Mouse (Mus musculus) spleen, embryonic (tissue): ENCODE data around the gene Kank2.

ENCODE experiments used
- CTCF ChIA-PET: fragments of 350-600 bp; sonication (Branson Sonifier 250); formaldehyde crosslinking; loops from one replicate; lab custom pipeline; 2022; lab: Charles Lee

Kank2 gene

DNA sequence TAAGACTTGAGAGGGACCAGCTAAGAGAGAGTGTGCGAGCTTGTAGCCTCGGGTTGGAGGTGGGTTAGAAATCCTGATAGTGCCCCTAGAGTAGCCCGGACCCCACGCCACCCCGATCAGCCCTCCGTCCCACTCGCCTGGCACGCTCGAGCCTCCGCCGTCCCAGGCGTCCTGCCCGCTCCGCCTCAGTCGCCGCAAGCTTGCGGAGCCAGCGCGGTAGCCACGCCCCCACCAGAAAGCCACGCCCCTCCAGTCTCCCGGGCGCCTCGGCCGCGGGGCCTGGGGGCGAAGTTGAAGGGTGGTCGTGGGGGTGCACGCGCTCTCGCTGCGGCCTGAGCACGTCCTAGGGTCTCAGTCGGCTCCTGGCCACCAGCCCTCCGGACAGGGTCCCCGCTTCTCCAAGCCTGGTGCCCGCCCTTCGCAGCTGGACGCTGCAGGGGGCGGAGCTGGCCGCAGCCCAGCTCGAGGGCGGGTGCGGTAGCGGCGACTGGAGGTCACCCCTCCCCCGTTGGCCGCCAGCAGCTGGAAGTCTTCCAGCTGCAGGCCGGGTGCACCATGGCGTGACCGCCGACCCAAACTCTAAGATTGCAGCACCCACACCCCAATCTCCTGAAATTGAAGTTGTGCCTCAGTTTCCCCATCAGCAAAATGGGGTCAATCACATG, at the start of gene Kank2:
TSS of gene Kank2 (minus strand) at position 400 of the 665 bp plus-strand sequence.
- CTCF ChIA-PET, result no interaction called here

DNA sequence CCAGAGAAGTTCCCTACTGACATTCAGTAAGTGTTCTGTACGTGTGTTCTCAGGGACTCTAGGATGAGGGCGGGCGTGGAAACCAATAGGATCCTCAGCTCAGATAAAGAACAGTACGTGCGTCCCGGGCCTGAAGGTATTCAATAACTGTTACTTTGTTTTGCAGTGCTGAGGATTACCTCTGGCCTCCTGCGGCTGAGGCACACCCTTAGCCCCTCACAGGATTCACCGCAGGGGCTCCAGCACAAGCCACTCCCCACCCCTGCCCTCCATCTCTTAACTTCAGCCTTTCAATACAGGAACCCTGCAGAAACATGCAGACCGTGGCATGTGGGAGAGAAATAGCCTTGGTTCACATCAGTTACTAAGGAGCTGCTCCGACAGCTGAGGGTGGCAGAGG, 49.4 kb upstream of the Kank2 start:
- CTCF ChIA-PET, result no interaction called here

DNA sequence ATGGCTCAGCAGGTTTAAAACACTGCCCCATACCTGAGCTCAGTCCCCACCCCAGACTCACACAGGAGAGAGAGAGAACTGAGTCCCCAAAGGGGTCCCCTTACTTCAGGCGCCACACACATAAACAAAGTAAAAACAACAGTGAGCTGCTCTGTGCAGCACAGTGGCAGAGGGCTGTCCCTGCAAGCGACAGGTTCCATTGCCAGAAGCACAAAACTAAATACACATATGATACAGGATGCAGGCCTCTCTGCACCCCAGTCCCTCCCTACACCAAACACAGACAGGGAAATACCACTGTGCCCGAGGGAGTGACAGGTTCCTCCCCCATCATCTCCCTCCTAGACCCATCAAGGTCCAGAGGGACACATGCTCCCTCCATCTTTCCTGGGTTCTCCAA, 48.9 kb upstream of the Kank2 start:
- CTCF ChIA-PET, result no interaction called here

DNA sequence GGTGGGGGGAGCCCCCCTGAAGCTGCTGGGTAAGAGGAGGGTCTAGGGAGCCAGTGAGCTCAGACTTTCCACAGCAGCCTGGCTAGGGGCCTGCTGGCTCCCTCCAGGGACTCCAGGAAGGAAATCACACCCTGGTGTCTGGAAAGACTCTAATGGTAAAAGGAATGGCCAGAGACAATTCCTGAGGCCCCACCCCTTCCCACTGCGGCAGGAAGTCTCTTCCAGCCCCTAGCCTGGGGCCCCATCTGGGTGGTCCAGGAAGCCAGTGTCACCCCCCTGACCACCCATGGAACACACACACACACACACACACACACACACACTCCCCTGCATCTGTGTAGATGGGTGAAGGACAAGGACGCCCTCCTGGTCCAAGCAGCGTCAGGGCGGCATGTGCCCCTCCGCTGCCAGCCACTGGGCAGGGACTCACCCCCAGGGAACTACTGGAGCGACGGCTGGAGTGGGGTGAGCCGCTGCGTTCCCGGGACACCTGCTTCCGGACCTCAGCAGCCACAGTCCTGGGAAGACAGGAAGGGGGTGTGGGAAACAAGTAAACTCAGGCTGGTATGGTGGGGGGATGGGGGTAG, 48.3 kb upstream of the Kank2 start:
- CTCF ChIA-PET, result no interaction called here

DNA sequence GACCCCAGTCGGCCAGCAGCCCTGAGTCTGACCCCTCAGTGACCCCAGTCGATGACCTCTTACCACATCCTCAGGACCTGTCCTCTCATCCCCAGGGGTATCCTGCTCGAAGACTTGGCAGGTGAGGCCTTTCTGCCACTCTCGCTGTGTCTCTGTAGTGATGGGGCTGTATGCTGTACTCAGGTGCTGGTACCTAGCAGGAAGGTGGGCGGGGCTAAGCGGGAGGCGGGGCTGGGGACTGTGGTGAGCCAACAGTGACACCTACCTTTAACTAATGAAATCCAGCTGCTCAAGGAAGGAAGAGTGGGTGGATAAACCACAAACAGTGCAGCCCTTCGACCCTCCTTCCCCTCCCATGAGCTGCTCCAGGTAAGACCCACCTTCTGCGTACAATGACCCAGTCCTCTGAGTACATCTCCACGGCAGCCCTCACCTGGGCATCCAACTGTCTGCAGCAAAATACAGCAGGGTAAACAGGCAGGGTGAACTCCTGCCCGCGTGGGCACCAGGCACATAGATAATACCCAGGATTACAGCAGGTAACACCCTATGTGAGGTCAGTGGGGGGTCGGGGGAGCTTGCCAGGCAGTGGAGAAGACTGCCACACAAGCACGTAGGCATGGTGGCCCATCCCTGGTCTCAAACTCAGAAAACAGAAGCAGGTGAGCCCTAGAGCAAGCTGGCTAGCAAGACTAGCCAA, 47.0 kb upstream of the Kank2 start:
- CTCF ChIA-PET, result no interaction called here

DNA sequence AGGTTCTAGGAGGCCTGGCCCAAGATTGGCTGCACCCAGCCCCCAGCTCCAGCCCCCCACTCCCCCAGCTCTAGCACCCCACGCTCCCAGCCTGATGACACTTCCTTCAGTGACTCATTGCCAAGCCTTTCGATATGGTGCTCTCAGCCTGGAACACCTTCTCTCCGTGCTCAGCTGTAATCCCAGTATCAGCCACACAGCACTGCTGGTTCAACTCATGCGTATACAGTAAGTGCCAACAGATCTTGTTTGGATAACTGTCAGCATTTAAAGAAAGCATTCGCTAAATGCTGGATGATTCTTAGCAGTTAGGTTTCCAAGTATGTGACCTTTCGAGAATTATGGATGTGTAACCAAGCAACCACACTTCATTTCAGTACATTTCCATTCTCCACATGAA, 44.5 kb upstream of the Kank2 start:
- CTCF ChIA-PET, result no interaction called here

DNA sequence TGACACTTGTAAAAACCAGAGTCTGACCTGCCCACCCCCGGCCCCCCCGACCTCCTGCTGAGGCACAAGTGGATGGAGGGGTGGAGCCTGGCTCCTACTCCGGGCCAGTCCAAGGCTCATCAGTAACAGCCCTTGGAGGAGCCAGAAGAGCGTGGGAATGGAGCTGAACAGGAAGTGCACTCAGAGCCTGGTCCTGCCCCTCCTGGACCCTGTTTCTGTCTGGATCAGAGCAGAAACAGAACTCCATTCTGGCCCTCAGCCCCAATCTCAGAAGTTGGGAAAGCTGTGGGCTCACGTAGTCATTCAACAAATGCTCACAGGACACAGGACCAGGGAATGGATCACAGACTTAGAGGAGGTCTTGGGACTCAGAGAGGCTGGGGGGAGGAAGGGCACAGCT, 43.8 kb upstream of the Kank2 start:
- CTCF ChIA-PET, result no interaction called here

DNA sequence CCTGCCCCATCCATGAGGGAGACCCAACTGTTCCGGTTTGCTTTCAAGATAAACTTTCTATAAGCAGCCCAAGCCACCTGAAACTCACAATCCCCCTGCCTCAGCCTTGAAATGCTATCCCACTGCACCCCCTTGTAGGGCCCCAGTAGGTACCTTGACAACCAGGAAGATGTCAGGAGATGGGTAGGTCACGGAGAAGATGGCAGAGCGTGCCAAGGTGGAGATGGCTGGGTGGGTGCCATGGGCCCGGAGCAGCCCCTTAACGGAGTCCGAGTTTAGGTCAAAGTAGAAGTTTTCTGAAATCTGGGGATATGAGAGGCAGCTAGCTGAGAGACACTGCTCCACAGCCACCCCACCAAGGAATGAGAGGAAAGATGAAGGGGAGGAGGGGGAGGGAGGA, 42.8 kb upstream of the Kank2 start:
- CTCF ChIA-PET, result interaction anchor here (0.5 kb wide), 1 partner anchor 827 kb away, joined by 6 read pairs; no protein-coding TSS in a partner anchor

DNA sequence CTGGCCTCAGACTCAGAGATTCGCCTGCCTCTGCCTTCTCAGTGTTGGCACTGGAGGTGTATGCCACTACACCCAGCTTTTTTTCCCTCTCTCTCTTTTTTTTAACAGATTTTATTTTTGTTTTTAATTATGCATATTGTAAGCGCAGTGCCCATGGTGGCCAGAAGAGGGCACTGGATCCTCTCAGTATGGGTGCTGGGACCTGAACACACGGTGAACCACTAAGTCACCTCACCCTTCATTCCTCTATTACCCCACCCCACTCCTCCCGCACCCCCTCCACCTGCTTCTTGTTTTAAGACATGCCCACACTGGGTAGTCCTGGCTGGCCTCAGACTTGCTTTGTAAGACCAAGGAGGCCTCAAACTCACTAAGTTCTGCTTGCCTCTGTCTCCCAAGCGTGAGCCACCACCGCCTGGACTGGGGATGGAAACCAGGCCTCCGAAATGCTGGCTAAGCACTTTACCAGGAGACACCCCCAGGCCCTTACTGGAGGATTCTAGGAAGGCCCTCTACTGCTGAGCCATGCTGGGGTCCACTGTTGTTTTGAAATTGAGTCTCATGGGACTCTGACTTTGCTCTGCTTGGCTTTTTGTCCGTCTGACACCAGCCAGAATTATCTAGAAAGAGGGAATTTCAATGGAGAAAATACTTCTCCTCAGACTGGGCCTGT, 41.7 kb upstream of the Kank2 start:
- CTCF ChIA-PET, result no interaction called here

DNA sequence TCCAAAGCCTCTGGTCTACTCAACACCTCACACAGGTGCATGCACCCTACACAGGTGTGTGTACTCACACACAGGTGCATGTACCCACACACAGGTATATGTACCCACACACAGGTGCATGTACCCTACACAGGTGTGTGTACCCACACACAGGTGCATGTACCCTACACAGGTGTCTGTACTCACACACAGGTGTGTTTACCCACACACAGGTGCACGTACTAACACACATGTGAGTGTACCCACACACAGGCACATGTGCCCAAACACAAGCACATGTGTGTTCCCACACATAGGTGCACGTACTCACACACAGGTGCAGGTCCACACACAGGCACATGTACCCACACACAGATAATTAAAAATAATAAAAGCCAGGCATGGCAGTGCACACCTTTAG, 39.1 kb upstream of the Kank2 start:
- CTCF ChIA-PET, result no interaction called here

DNA sequence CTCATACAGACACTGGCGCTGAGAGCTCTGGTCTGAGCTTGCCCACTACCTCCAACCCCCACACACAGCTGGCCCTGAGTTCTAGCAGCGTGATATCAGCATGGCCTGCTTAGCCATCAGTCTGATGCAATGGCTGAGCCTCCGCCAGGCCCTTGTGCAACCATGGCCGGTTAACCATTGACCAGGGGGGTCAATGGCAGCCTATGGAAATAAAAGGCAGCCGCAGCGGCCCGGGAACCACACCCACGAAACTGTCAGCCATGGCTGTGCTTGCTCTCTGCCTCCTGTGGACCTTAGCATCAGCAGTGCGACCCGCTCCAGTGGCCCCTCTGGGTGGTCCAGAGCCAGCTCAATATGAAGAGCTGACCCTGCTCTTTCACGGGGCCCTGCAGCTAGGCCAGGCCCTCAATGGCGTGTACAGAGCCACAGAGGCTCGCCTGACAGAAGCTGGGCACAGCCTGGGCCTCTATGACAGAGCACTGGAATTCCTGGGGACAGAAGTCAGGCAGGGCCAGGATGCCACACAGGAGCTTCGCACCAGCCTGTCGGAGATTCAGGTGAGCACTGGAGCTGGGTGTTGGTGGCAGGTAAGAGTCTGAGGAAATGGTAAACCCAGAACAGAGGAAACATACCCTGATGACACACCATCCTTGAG, 36.8 kb upstream of the Kank2 start, which contains the start of gene Angptl8:
TSS of gene Angptl8 (plus strand) at position 253 of the 655 bp plus-strand sequence.
- CTCF ChIA-PET, result no interaction called here

DNA sequence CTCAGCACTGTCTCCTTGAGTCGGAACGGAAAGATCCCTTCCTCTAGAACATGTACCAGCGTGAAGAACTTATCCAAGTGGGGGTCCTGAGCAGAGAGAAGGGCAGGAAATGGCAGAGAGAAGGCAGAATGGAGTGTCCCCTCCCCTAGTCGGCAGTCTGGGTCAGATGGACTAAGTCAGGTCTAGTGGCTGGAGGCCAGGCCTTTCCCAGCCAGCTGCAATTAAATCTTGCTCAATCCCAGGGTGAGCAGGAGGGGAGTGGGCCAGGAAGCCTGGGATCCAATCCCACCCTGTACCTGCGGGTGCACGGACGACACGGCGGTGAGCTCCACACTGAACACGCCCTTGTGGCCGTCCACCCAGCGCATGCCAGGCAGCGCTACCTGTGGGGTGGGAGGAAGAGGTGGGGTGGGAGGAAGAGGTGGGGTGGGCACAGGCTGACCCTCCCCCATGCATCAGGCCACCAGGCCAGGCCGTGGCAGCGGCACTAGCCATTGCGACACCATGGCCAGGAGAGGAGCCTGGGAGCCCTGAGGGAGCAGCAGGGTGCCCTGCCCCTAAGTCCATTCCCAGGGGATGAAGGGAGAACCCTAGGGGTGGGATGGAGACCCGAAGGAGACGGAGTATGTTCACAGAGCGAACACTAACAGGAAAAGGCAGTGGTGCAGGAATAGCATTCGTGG, 33.2 kb upstream of the Kank2 start:
- CTCF ChIA-PET, result no interaction called here

DNA sequence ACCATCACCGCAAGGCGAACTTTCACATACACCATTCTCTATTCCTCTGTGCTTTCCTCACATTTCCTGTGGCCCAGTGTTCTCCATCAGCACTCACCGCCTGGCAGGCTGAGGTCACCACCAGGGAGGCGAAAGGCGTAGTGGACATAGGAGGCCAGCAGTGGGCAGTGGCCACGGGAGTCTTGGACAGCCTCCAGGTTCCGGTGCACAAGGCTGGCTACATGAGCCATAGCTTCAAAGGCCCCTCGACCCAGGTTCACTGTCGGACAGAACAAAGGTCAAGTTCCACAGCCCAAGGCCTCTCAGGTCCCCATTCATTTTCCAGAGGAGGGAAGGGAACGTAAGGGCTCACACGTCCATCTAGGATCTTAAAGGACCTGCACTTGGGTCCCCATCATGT, 32.4 kb upstream of the Kank2 start:
- CTCF ChIA-PET, result no interaction called here

DNA sequence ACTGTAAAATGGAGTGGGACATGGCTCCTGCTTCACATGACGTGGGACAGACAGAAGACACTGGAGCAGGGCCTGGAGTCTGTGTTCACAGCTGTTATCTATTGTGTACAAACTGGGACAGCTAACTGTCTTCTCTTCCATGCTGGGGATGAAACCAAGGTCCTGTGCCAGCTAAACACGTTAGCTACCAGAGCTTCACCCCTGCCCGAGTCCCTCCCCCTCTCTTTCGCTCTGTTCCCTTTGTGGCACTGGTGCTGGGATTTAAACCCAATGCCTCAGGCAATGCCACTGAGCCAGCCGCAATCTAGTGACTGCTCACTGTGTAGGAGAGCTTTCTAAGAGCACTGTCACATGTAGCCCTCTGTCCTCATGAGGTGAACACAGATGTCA, 31.9 kb upstream of the Kank2 start:
- CTCF ChIA-PET, result no interaction called here

DNA sequence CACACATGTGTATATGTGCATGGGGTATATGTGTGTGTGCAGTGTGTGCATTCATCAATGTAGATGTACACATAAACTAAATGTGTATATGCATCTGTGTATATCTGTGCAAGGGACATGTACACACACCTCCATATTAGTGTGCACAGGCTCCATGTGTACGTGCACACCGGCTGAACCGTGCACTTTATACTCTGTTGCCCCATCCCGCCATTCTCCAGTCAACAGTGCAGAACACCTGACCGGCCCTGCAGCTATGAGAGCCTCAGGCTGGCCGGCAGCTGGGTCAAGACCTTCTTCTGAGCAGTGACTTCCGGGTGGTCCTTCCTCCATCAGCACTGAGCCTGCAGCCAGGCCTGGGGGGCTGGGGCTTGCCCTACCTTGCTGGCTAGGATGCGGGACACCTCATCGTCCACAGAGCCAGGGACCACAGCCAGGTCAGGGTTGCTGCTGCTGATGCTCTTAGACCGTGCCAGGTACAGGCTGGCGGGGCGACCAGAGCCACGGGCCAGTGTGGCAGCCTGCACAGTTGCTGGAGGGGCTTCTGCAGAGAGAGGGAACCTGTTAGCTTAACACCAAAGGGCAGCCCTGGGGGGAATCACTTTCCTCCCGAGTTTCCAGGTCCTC, 31.4 kb upstream of the Kank2 start:
- CTCF ChIA-PET, result no interaction called here

DNA sequence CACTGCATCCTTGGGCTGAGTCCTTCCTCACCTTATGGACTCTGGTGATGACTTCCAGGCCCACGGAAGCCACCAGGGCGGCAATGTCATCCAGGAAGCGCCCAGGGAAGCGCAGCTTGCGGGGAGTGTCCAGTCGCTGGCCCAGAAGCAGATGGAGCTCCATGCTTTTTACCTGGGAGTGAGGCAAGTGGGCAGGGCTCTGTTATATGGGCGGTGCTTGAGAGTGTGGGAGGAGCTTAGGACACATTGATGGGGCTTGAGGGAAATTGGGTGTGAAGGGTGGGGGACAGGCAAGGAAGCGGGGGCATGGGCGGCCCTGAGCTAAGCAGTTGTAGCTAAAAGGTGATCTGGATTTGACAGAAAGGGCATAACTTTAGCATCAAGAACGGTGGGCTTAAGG, 25.8 kb upstream of the Kank2 start:
- CTCF ChIA-PET, result no interaction called here

DNA sequence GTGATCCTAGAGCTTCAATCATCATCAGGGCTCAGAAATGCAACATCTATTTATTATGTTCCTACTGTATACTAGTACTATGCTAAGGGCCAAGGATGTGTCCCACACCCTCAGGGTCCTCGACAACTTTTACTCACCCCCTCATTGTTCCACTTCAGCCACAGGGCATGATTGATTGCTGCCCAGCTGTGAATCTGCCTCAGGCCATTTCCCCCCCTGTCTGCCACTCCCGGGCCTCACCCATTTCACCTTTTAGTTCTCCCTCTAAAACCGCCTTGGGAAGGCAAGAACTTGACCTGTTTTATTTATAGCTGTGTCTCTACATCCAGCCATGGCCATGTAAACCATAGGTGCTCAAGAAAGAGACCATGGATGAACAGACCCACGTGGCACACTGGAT, 25.4 kb upstream of the Kank2 start:
- CTCF ChIA-PET, result no interaction called here

DNA sequence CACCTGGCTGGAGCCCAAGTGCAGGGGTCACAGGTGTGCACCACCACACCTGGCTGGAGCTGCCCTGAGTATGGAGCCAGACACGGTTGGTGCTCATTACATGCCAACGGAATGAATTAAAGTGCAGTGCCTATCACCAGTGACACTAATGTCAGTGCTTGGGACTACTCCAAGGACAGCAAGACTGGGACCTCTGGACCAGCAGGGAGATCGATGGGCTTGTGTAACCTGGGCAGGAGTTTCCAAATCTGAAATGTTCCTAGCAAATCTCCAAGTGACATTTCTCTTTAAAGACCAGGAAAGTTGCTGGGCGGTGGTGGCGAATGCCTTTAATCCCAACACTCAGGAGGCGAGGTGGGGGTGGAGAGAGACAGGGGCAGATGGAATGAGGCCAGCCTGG, 24.1 kb upstream of the Kank2 start:
- CTCF ChIA-PET, result interaction anchor here (0.7 kb wide), 1 partner anchor 11 kb away, joined by 4 read pairs; no protein-coding TSS in a partner anchor

DNA sequence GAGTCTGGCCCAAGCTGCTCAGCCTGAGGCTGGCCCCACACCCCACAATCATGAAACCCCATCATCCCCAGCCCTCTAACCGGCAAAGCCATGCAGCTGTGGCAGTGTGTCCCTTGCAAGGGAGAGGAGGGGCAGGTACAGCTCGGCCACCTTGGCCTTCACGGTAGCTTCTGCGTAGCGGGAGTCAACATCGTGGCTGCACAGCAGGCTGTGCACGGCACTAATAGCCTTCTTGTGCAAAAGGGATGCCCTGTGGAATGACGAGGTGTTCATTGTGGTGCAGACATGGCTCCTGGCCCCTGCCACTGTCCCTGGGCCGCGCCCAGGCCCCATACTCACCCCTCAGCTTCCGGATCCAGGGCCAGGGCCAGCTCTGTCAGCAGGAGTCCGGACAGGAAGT, 21.6 kb upstream of the Kank2 start:
- CTCF ChIA-PET, result no interaction called here

DNA sequence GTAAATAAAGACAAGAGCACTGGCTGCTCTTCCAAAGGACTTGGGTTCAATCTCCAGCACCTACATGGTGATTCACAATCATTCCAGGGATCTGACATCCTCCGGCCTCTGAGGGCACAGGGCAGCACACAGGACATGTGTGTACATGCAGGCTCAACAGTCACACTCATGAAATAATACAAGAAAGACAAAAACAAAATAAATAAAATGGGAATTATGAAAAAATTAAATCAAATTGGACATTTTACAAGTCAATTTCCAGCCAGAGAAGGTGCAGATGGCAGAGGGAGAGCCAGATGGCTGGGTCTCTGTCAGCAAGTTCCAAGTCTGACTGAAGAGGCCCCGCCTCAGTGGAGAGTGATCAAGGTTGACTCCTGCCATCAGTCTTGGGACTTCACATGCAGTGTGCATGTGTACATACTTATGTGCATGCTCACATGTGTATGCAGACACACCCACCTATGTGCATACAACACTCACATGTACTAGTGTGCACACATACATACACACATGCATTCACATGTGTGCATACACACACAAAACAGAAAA, 20.7 kb upstream of the Kank2 start:
- CTCF ChIA-PET, result no interaction called here

DNA sequence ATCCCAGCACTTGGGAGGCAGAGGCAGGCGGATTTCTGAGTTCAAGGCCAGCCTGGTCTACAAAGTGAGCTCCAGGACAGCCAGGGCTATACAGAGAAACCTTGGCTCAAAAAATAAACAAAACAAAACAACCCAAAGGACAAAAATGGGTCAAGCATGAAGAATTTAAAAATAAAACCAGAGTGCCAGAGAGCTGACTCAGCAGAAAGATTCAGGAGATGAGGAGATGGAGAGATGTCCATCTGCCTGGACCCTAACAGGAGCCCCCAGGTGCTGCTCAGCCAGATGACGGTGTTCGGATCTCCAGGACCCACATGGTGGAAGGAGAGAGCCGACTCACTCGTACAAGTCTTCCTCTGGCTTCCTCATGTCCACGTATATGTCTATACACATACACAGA, 20.0 kb upstream of the Kank2 start:
- CTCF ChIA-PET, result no interaction called here
